Mouse (Mus musculus): ENCODE results near the gene Atcay. TPM values are rescaled to one million over a fixed set of nuclear protein-coding genes. Genes with fewer than 3 reads are reported as not detected.

Atcay gene
- polyA plus RNA-seq, 1 experiment from 2014 or later, result 0.28 TPM

GRCm38 (mm10) chr10:81259225-81259884 is 28.7 kb upstream of the Atcay start:
- Histone ChIP-seq H3K9me3 (peaks cover 4% of the 10 kb centered on the region; the same call in 1 of the 2 replicates), H3K4me2 (no peak overlapping the region), H3K36me3 (peaks cover 31% of the 10 kb centered on the region), H3K27me3 (peaks cover 57% of the 10 kb centered on the region), H3K9ac (no peak overlapping the region), H3K4me3 (no peak overlapping the region), H3K4me1 (peaks cover 22% of the 10 kb centered on the region), H3K27ac (no peak overlapping the region)
- 35% methylated on average over 21 of the region's 21 CpGs for WGBS
- ATAC-seq (ENCODE audit: insufficient number of reproducible peaks, low FRiP score, low TSS enrichment, low read depth), result no peak

GRCm38 (mm10) chr10:81257158-81258039 is 26.8 kb upstream of the Atcay start:
- peak overlapping the region; percentile 78 for H3K4me2 ChIP-seq
- H3K27me3 ChIP-seq, result peaks cover 77% of the 10 kb centered on the region
- 2% methylated on average over 62 of the region's 62 CpGs for WGBS
- no peak for ATAC-seq (ENCODE audit: insufficient number of reproducible peaks, low FRiP score, low TSS enrichment, low read depth)
- H3K4me3 ChIP-seq, result peak overlapping the region; percentile 46
- H3K27ac ChIP-seq, result no peak overlapping the region
- H3K9me3 ChIP-seq, result peaks cover 4% of the 10 kb centered on the region; the same call in 1 of the 2 replicates
- peaks cover 12% of the 10 kb centered on the region for H3K36me3 ChIP-seq
- H3K4me1 ChIP-seq, result peaks cover 32% of the 10 kb centered on the region
- peak overlapping the region; percentile 33 for H3K9ac ChIP-seq

- H3K4me3 ChIP-seq, result no peak overlapping the region
- no peak overlapping the region for H3K4me2 ChIP-seq
- peaks cover 35% of the 10 kb centered on the region for H3K4me1 ChIP-seq
- H3K27me3 ChIP-seq, result peaks cover 85% of the 10 kb centered on the region
- no peaks in the 10 kb centered on the region for H3K36me3 ChIP-seq
- H3K27ac ChIP-seq, result no peak overlapping the region
- no peak overlapping the region for H3K9ac ChIP-seq
- H3K9me3 ChIP-seq, result no peaks in the 10 kb centered on the region
- WGBS, result 52% methylated on average over 1 of the region's 1 CpGs
- ATAC-seq (ENCODE audit: insufficient number of reproducible peaks, low FRiP score, low TSS enrichment, low read depth), result no peak
Measured at GRCm38 (mm10) chr10:81254886-81255285, 24.3 kb upstream of the Atcay start.

- 11% methylated on average over 44 of the region's 44 CpGs for WGBS
Measured at GRCm38 (mm10) chr10:81252424-81253419, 22.1 kb upstream of the Atcay start, which contains the start of gene Matk. Gene Matk (plus strand): TSS chr10:81252935.

GRCm38 (mm10) chr10:81249442-81249841 is 18.8 kb upstream of the Atcay start:
- WGBS, result 76% methylated on average over 8 of the region's 8 CpGs
- H3K9ac ChIP-seq, result no peak overlapping the region
- H3K27me3 ChIP-seq, result peaks cover 44% of the 10 kb centered on the region
- ATAC-seq (ENCODE audit: insufficient number of reproducible peaks, low FRiP score, low TSS enrichment, low read depth), result no peak
- H3K4me2 ChIP-seq, result no peak overlapping the region
- H3K4me1 ChIP-seq, result peaks cover 17% of the 10 kb centered on the region
- peaks cover 5% of the 10 kb centered on the region for H3K36me3 ChIP-seq
- H3K4me3 ChIP-seq, result no peak overlapping the region
- no peaks in the 10 kb centered on the region for H3K9me3 ChIP-seq
- H3K27ac ChIP-seq, result no peak overlapping the region

More at GRCm38 (mm10) chr10:81252424-81253419, 22.1 kb upstream of the Atcay start, which contains the start of gene Matk:
- Histone ChIP-seq H3K4me2 (peak within 1 kb of the TSS; percentile 24), H3K27ac (no peak within 1 kb of the TSS), H3K36me3 (no peaks in the 10 kb centered on the region; the same call in 1 of the 2 replicates), H3K4me3 (peak within 1 kb of the TSS; percentile 13; the same call in 1 of the 2 replicates), H3K9ac (0 out of 2 replicates have a peak within 1 kb of the TSS, but pooled peaks have one; percentile 10), H3K9me3 (no peaks in the 10 kb centered on the region), H3K4me1 (peaks cover 22% of the 10 kb centered on the region), H3K27me3 (peaks cover 64% of the 10 kb centered on the region)
- ATAC-seq (ENCODE audit: insufficient number of reproducible peaks, low FRiP score, low TSS enrichment, low read depth), result no peak

GRCm38 (mm10) chr10:81247804-81248203 is 17.2 kb upstream of the Atcay start:
- no peaks in the 10 kb centered on the region for H3K9me3 ChIP-seq

GRCm38 (mm10) chr10:81245166-81245565 is 14.5 kb upstream of the Atcay start:
- H3K4me2 ChIP-seq, result no peak overlapping the region
- H3K9me3 ChIP-seq, result no peaks in the 10 kb centered on the region
- no peak overlapping the region for H3K4me3 ChIP-seq
- no peak for ATAC-seq (ENCODE audit: insufficient number of reproducible peaks, low FRiP score, low TSS enrichment, low read depth)
- peaks cover 5% of the 10 kb centered on the region for H3K36me3 ChIP-seq
- H3K27me3 ChIP-seq, result peaks cover 31% of the 10 kb centered on the region
- no peak overlapping the region for H3K27ac ChIP-seq
- H3K4me1 ChIP-seq, result peaks cover 2% of the 10 kb centered on the region
- no peak overlapping the region for H3K9ac ChIP-seq
- WGBS, result 83% methylated on average over 6 of the region's 6 CpGs

More at GRCm38 (mm10) chr10:81247804-81248203, 17.2 kb upstream of the Atcay start:
- H3K9ac ChIP-seq, result no peak overlapping the region
- H3K27me3 ChIP-seq, result peaks cover 36% of the 10 kb centered on the region
- peaks cover 5% of the 10 kb centered on the region for H3K36me3 ChIP-seq
- peaks cover 11% of the 10 kb centered on the region for H3K4me1 ChIP-seq
- 92% methylated on average over 2 of the region's 2 CpGs for WGBS
- no peak overlapping the region for H3K4me3 ChIP-seq
- no peak overlapping the region for H3K4me2 ChIP-seq
- no peak for ATAC-seq (ENCODE audit: insufficient number of reproducible peaks, low FRiP score, low TSS enrichment, low read depth)
- H3K27ac ChIP-seq, result no peak overlapping the region

- no peak overlapping the region for H3K27ac ChIP-seq
- WGBS, result 7% methylated on average over 17 of the region's 17 CpGs
- peaks cover 7% of the 10 kb centered on the region for H3K4me1 ChIP-seq
- ATAC-seq (ENCODE audit: insufficient number of reproducible peaks, low FRiP score, low TSS enrichment, low read depth), result no peak
- H3K4me3 ChIP-seq, result no peak overlapping the region
- peaks cover 37% of the 10 kb centered on the region for H3K27me3 ChIP-seq
- no peak overlapping the region for H3K4me2 ChIP-seq
- no peaks in the 10 kb centered on the region for H3K9me3 ChIP-seq
- H3K36me3 ChIP-seq, result peaks cover 5% of the 10 kb centered on the region
- H3K9ac ChIP-seq, result no peak overlapping the region
Measured at GRCm38 (mm10) chr10:81244595-81244994, 14.0 kb upstream of the Atcay start.

- WGBS, result 74% methylated on average over 4 of the region's 4 CpGs
- no peak overlapping the region for H3K27ac ChIP-seq
- no peak overlapping the region for H3K9ac ChIP-seq
- H3K9me3 ChIP-seq, result no peaks in the 10 kb centered on the region
- H3K4me3 ChIP-seq, result no peak overlapping the region
- H3K4me1 ChIP-seq, result peaks cover 10% of the 10 kb centered on the region
- no peak for ATAC-seq (ENCODE audit: insufficient number of reproducible peaks, low FRiP score, low TSS enrichment, low read depth)
- peaks cover 5% of the 10 kb centered on the region for H3K36me3 ChIP-seq
- peaks cover 41% of the 10 kb centered on the region for H3K27me3 ChIP-seq
- H3K4me2 ChIP-seq, result no peak overlapping the region
Measured at GRCm38 (mm10) chr10:81244146-81244545, 13.5 kb upstream of the Atcay start.

- no peak overlapping the region for H3K9ac ChIP-seq
- peaks cover 15% of the 10 kb centered on the region for H3K4me1 ChIP-seq
- H3K27ac ChIP-seq, result no peak overlapping the region
- H3K9me3 ChIP-seq, result no peaks in the 10 kb centered on the region
- H3K4me3 ChIP-seq, result no peak overlapping the region
- no peak for ATAC-seq (ENCODE audit: insufficient number of reproducible peaks, low FRiP score, low TSS enrichment, low read depth)
- H3K27me3 ChIP-seq, result peaks cover 55% of the 10 kb centered on the region
- 88% methylated on average over 16 of the region's 16 CpGs for WGBS
- H3K36me3 ChIP-seq, result peaks cover 5% of the 10 kb centered on the region; the same call in 1 of the 2 replicates
- H3K4me2 ChIP-seq, result no peak overlapping the region
Measured at GRCm38 (mm10) chr10:81242021-81242420, 11.4 kb upstream of the Atcay start.

GRCm38 (mm10) chr10:81240876-81241275 is 10.2 kb upstream of the Atcay start:
- no peak overlapping the region for H3K4me3 ChIP-seq
- H3K4me2 ChIP-seq, result no peak overlapping the region
- WGBS, result 21% methylated on average over 13 of the region's 13 CpGs
- no peaks in the 10 kb centered on the region for H3K9me3 ChIP-seq
- H3K36me3 ChIP-seq, result no peaks in the 10 kb centered on the region
- peaks cover 15% of the 10 kb centered on the region for H3K4me1 ChIP-seq
- no peak overlapping the region for H3K9ac ChIP-seq
- H3K27ac ChIP-seq, result no peak overlapping the region
- no peak for ATAC-seq (ENCODE audit: insufficient number of reproducible peaks, low FRiP score, low TSS enrichment, low read depth)
- peaks cover 55% of the 10 kb centered on the region for H3K27me3 ChIP-seq
